Mouse (Mus musculus): ENCODE results near the gene Fbln2. TPM values are rescaled to one million over a fixed set of nuclear protein-coding genes. Genes with fewer than 3 reads are reported as not detected.
A peak's percentile ranks its signal among the peaks of the same experiment; 100 is the strongest.

Gene Fbln2
- total RNA-seq, 2 experiments from 2014 or later: 65.7 to 83.2 TPM

- DNase-seq: peak in 1 of 2 experiments; percentile 55
- intact Hi-C loops (cut with DNase I): loop anchor here (2.0 kb wide), 1 partner anchor 44 kb away; no protein-coding TSS in a partner anchor
Observed at GRCm38 (mm10) chr6:91222694-91223346, 10.6 kb downstream of the Fbln2 start.

DNA sequence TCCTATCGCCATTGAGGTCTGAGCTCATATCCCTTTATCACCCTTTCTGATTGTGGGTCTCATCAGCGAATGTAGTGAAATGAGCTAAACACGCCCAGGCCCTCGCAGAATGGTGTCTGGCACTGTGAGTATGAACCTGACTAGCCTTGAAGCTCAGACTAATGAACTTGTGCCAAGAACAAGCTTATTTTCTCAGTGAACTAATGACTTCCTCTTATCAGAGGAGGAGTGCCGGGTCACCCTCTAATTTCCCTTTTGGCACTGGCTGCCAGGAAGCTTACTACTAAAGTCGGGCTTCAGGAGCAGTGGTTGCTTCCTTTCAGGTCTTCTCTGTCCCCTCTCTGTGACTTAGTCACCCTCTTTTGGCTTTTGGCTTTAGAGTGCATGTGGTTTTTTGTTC is 12.7 kb downstream of the Fbln2 start:
- intact Hi-C loops (cut with DNase I): no loop called here
- peak in 1 of 2 experiments; percentile 31 for DNase-seq

DNA sequence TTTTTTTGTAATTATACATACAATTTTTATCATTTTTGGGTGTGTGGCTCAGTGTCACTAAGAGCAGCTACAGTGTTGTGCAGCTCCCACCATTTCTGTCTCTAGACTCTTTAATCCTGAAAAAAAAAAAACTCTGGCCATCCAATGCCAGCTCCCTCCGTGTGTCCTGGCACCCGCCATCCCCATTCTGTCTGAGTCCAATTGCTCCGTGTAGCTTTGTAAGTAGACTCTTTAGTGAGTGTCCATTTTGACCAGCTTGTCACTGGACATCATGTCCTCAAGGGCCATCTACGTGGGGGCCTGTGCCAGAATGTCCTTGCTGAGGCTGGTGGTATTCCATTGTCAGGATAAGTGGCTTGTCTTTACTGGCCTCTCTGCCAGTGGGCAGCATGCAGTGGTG is 13.1 kb downstream of the Fbln2 start:
- DNase-seq: no peak
- intact Hi-C loops (cut with DNase I): no loop called here

GRCm38 (mm10) chr6:91226058-91226457 is 13.8 kb downstream of the Fbln2 start:
- intact Hi-C loops (cut with DNase I): no loop called here
- no peak for DNase-seq

DNA sequence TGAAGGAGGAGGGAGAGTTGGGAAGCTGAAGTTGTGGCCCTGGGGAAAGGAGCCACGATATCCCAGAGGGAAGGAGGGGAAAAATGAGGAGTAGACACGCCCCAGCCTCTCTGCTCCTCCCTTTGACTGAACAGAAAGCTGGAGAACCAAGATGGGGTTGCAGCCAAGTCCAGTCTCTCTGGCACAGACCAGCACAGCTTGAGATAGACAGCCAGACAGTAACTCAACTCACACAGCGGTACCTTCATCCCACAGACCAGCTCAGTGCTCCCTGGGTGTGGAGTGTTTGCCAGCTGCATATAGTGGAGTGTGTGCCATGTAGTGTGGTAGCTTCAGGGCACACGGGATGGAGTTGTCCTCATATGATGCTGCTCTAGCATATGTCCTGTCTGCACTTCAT is 16.7 kb downstream of the Fbln2 start:
- no peak for DNase-seq
- intact Hi-C loops (cut with DNase I): no loop called here

GRCm38 (mm10) chr6:91231000-91231399 is 18.7 kb downstream of the Fbln2 start:
- intact Hi-C loops (cut with DNase I): no loop called here
- DNase-seq: no peak

DNA sequence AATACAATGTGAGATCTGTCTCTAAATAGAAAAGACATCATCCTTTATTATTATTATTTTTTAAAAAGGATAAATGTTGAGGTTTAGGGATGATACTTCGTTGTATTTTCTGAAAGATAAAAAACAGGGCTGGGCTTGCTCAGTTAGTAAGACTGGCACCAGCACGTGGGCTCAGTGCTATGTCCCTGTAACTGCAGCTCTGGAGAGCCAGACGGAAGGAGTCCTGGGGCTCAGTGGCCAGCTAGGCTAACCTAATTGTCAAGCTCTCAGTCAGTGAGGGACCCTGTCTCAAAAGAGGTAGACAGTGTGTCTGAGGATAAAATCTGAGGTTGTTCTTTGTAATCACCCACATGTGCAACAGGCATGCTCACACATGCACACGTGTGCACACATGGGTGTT is 19.3 kb downstream of the Fbln2 start:
- no peak for DNase-seq
- intact Hi-C loops (cut with DNase I): no loop called here

GRCm38 (mm10) chr6:91233011-91233410 is 20.8 kb downstream of the Fbln2 start:
- no peak for DNase-seq
- intact Hi-C loops (cut with DNase I): no loop called here

- intact Hi-C loops (cut with DNase I): no loop called here
- no peak for DNase-seq
Observed at GRCm38 (mm10) chr6:91233424-91234015, 21.3 kb downstream of the Fbln2 start.

DNA sequence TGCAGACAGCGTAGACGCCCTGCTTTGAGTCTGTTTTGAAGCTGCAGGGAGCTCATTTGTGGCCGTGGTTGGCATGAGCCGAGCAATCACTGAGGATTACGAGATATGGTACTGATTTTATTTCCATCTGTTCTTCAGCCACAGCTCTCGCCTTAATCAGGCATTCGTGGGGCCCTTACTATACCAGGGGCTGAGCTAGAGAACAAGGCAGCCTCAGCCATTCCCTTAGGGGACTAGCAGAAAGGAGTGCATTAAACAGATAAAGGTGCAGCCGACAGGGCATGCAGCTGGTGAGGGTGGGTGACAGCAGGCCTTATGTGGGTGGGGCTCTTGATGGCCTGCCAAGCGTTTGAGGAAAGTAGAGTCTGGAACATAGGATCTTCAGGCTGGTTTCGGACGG is 23.8 kb downstream of the Fbln2 start:
- DNase-seq: no peak
- intact Hi-C loops (cut with DNase I): no loop called here

DNA sequence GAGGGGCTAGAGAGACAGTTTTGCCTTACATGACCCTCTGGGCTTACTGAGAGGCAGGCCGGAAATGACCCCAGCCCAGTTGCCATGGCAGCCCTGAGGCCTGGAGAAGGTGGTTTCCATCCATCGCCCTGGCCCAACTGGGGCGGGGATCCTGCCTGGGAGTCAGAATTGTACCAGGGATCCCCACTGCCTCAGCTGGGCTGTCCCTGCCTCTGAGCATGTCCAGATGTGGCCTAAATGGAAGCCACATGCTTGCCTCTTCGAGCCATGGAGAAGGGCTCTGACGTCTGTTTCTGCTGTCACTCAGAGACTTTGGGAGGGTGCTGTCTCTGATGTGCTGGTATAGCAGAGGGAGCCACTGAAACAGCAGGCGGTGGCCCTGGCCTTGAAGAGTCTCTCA is 24.2 kb downstream of the Fbln2 start:
- DNase-seq: no peak

GRCm38 (mm10) chr6:91237273-91237672 is 25.0 kb downstream of the Fbln2 start:
- intact Hi-C loops (cut with DNase I): no loop called here
- no peak for DNase-seq

More for the DNA sequence above, 24.2 kb downstream of the Fbln2 start:
- intact Hi-C loops (cut with DNase I): no loop called here

DNA sequence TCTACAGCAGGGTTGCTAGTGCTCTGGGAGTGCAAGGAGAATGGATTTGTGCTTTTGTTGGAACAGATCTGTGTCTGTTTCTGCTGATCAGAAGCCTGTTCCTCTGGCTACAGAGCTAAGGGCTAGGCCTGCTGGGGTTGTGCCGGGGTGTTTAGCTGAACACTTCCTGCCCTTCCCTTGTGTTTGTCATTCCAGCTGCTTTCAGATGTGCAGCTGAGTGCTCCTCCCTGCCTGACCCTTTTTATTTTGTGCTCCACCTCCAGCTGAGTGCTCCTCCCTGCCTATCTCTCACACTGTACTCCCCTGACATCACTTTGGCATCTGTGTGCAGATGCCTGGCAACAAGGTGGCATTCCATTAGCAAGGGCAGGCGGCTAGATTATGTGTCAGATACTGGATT is 28.3 kb downstream of the Fbln2 start:
- no peak for DNase-seq
- intact Hi-C loops (cut with DNase I): no loop called here

DNA sequence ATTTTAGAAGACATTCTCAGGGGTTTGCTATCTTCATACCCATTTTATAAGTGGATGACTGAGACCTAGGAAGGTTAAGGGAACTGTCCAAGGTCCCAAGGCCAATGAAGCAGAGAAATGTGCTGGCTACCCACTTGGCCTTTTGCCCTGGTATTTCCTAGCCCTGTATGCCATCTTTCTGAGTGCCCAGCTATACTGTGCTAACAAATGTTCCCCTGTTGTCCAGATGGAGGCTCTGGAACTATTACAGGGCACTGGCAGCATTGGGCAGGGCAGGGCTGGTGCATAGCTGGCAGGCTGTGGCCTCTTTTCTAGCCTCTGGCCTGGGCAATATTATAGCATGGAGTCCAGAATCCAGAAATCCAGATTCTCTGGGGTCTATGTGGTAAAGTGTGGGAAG is 28.7 kb downstream of the Fbln2 start:
- intact Hi-C loops (cut with DNase I): no loop called here
- DNase-seq: no peak

DNA sequence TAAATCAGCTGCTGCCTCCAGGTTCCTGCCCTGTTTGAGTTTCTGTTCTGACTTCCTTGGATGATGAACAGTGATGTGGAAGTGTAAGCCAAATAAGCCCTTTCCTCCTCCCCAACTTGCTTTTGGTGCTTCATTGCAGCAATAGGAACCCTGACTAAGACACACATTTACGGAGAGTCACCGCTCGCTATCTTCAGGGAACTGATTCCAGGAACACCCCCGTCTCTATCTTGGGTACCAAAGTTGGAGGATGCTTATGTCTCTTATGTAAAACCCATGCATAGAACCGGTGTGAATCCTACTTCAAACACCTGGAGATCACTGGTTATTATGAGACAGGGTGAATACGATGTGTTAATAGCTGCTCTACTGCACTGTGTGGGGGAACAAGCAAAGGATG is 31.1 kb downstream of the Fbln2 start:
- intact Hi-C loops (cut with DNase I): no loop called here
- no peak for DNase-seq

GRCm38 (mm10) chr6:91244331-91244730 is 32.1 kb downstream of the Fbln2 start:
- intact Hi-C loops (cut with DNase I): no loop called here
- DNase-seq: no peak

DNA sequence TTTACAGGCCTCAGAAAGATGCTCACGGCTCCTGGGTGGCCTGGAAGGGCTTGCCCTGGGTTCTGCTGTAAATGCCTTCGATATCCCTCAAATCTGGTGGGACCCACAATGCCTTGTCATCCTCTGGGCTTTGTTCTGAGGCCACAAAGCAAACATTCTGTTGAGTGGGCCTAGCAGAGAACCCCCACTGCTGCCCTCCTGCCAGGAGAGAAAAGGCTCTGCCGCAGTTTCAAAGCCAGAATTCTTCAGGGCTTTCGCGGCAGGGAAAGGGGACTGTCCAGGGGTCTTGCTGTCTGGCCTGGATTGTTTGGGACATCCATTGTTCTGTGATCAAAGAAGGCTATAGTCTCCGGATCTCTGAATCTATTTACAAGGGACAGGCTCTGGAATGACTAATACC is 33.1 kb downstream of the Fbln2 start:
- intact Hi-C loops (cut with DNase I): no loop called here
- DNase-seq: no peak

- DNase-seq: no peak
- intact Hi-C loops (cut with DNase I): no loop called here
Observed at GRCm38 (mm10) chr6:91247343-91247742, 35.1 kb downstream of the Fbln2 start.

- DNase-seq: peak in 1 of 2 experiments; percentile 31
- intact Hi-C loops (cut with DNase I): no loop called here
Observed at GRCm38 (mm10) chr6:91248627-91249026, 36.4 kb downstream of the Fbln2 start.

GRCm38 (mm10) chr6:91249797-91250196 is 37.5 kb downstream of the Fbln2 start:
- intact Hi-C loops (cut with DNase I): no loop called here
- no peak for DNase-seq

DNA sequence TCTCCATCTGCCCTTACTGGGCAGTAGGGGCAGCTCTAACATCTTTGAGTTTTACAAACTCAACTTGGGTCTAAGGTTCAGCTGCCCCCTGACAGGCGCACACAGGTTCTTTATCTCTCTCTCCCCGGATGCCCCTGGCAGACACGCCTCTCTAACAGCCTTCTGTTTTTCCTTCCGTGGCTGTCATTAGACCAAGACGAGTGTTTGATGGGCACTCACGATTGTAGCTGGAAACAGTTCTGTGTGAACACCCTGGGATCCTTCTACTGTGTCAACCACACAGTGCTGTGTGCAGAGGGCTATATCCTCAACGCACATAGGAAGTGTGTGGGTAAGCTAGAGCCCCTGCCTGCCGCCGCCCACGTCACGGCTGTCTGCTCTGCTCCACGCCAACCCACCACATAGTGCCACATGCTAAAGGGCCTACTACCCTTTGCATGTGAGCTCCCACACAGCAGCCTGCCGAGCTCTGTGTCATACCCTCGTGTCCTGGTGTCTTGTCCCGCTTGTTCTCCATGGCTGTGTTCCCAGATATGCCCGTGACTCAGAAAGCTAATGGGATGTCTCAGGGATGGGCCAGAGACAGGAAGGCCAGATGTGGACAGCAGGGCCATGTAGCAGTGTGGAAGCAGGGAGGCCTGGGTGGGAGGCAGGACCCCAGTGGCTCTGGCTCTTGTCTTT is 47.3 kb downstream of the Fbln2 start:
- intact Hi-C loops (cut with DNase I): no loop called here
- peak in 1 of 2 experiments; percentile 32 for DNase-seq

Measured in heart, postnatal 36 days (tissue).